Mouse (Mus musculus): ENCODE measurements around the gene Pigk.

GRCm38 (mm10) chr3:152734100-152734499 lies 20.2 kb downstream of the Pigk start:
- TF ChIP-seq CTCF (IDR thresholded peaks at IDR 0.05; ENCODE audit: borderline replicate concordance, insufficient read depth, low read depth, low read length), result no peak
- TF ChIP-seq POLR2A (IDR thresholded peaks at IDR 0.05; ENCODE audit: borderline replicate concordance, insufficient read depth, low read length), result no peak

All from cerebellum, adult 2 months (tissue).